Comparison of ENCODE assay signal across 9 mouse cellular contexts in genomic region chr2:172996207-172996606, GRCm38 (mm10). TPM values are rescaled to one million over a fixed set of nuclear protein-coding genes. Genes with fewer than 3 reads are reported as not detected.
DNase-seq lines count a peak whose midpoint lies in the region; ATAC-seq lines count a peak whose summit lies in the region.
"Had no signal": no experiment of that assay in that cellular context is flagged by ENCODE, and none has a peak within 500 bp of the region (broad histone marks: within the 10 kb centered on the region; RNA-seq: fewer than 3 reads in every experiment).

No protein-coding gene starts in this region.

- H3K27ac ChIP-seq in hindbrain, embryonic 14.5 days: no peak overlapping the region
- H3K27ac ChIP-seq in hindbrain, embryonic 13.5 days: no peak overlapping the region

- intact Hi-C loops in left cerebral cortex, postnatal 4 days (cut with DNase I): loop anchor here (5.0 kb wide), 1 partner anchor 519 kb away; no protein-coding TSS in a partner anchor

- no peaks in the 10 kb centered on the region for H3K9me3 ChIP-seq in hindbrain, embryonic 14.5 days (ENCODE audit: control insufficient read depth, low read length)
- no peaks in the 10 kb centered on the region for H3K9me3 ChIP-seq in hindbrain, embryonic 13.5 days

- no peak for ATAC-seq in hindbrain, embryonic 14.5 days (ENCODE audit: low FRiP score)
- no peak for ATAC-seq in hindbrain, embryonic 13.5 days (ENCODE audit: low FRiP score)

- no peak overlapping the region for H3K4me3 ChIP-seq in hindbrain, embryonic 14.5 days (replicated peaks; ENCODE audit: low read length)
- H3K4me3 ChIP-seq in hindbrain, embryonic 13.5 days: no peak overlapping the region
- H3K4me3 ChIP-seq: myocyte had no signal

- peak; percentile 86 for DNase-seq in hindbrain, embryonic 14.5 days (ENCODE audit: low spot score)
- DNase-seq in MN1 (ENCODE audit: low spot score): peak; percentile 80
- DNase-seq in embryo, embryonic 10 days (ENCODE audit: low spot score): peak; percentile 85
- peak; percentile 83 for DNase-seq in heart, postnatal 4 days
- peak; percentile 84 for DNase-seq in left cerebral cortex, postnatal 4 days
- DNase-seq in right cerebral cortex, adult 18-20 months: peak; percentile 76
- DNase-seq in urinary bladder, postnatal 25 days (ENCODE audit: low spot score): peak; percentile 63

- H3K36me3 ChIP-seq in hindbrain, embryonic 14.5 days (replicated peaks; ENCODE audit: control insufficient read depth, insufficient read depth): no peaks in the 10 kb centered on the region
- no peaks in the 10 kb centered on the region for H3K36me3 ChIP-seq in hindbrain, embryonic 13.5 days

- peaks cover 8% of the 10 kb centered on the region for H3K4me1 ChIP-seq in hindbrain, embryonic 14.5 days (replicated peaks; ENCODE audit: control insufficient read depth, insufficient read depth, low read length)
- H3K4me1 ChIP-seq in hindbrain, embryonic 13.5 days (replicated peaks): peaks cover 7% of the 10 kb centered on the region

- H3K27me3 ChIP-seq in hindbrain, embryonic 14.5 days (ENCODE audit: control insufficient read depth, insufficient read depth, low read length): no peaks in the 10 kb centered on the region
- 0 out of 2 replicates have a peak, but pooled peaks cover 5% of the 10 kb centered on the region for H3K27me3 ChIP-seq in hindbrain, embryonic 13.5 days

- 20% methylated on average over 4 of the region's 4 CpGs for WGBS in hindbrain, embryonic 14.5 days
- WGBS in hindbrain, embryonic 13.5 days: 22% methylated on average over 4 of the region's 4 CpGs

- no peak overlapping the region for H3K9ac ChIP-seq in hindbrain, embryonic 14.5 days
- H3K9ac ChIP-seq in hindbrain, embryonic 13.5 days: no peak overlapping the region

- H3K4me2 ChIP-seq in hindbrain, embryonic 14.5 days (replicated peaks): no peak overlapping the region
- H3K4me2 ChIP-seq in hindbrain, embryonic 13.5 days: no peak overlapping the region

RNA-seq across cellular contexts. Expression of gene Rae1, which starts 3.7 kb away (rescaled TPM):
- 111 and 117 TPM in 2 replicates for polyA plus RNA-seq in hindbrain, embryonic 14.5 days (2014; fragmentation: Nextera tagmentation; extraction: Ambion mirVana)
- 118 and 120 TPM in 2 replicates for polyA plus RNA-seq in hindbrain, embryonic 13.5 days (2015; fragmentation: Nextera tagmentation; extraction: Ambion mirVana)
- total RNA-seq in heart, postnatal 4 days (2021): 10 to 100 TPM; 55.9 to 60.3 TPM
- 10 to 100 TPM; 85.7 to 98.0 TPM for total RNA-seq in left cerebral cortex, postnatal 4 days (2021)

RNA-seq across cellular contexts. Expression of gene Spo11, which starts 18.7 kb away (rescaled TPM):
- polyA plus RNA-seq in hindbrain, embryonic 14.5 days (2014; fragmentation: Nextera tagmentation; extraction: Ambion mirVana): 0.95 and 1.0 TPM in 2 replicates
- 0.79 and 0.87 TPM in 2 replicates for polyA plus RNA-seq in hindbrain, embryonic 13.5 days (2015; fragmentation: Nextera tagmentation; extraction: Ambion mirVana)
- total RNA-seq in heart, postnatal 4 days (2021): not detected
- under 1 TPM; 0.44 to 0.74 TPM for total RNA-seq in left cerebral cortex, postnatal 4 days (2021)
- polyA plus RNA-seq: myocyte had no signal

RNA-seq across cellular contexts. Expression of gene Rbm38, which starts 24.1 kb away (rescaled TPM):
- polyA plus RNA-seq in hindbrain, embryonic 14.5 days (2014; fragmentation: Nextera tagmentation; extraction: Ambion mirVana): 13.3 and 16.4 TPM in 2 replicates
- polyA plus RNA-seq in hindbrain, embryonic 13.5 days (2015; fragmentation: Nextera tagmentation; extraction: Ambion mirVana): 20.6 and 22.1 TPM in 2 replicates
- total RNA-seq in heart, postnatal 4 days (2021): 100 to 1,000 TPM; 112 to 126 TPM
- total RNA-seq in left cerebral cortex, postnatal 4 days (2021): 1 to 10 TPM; 7.5 to 8.1 TPM

RNA-seq across cellular contexts. Expression of gene Bmp7, which starts 56.1 kb away (rescaled TPM):
- polyA plus RNA-seq in hindbrain, embryonic 14.5 days (2014; fragmentation: Nextera tagmentation; extraction: Ambion mirVana): 16.7 and 18.4 TPM in 2 replicates
- 12.4 and 12.5 TPM in 2 replicates for polyA plus RNA-seq in hindbrain, embryonic 13.5 days (2015; fragmentation: Nextera tagmentation; extraction: Ambion mirVana)
- total RNA-seq in heart, postnatal 4 days (2021): 10 to 100 TPM; 16.1 to 20.1 TPM
- 10 to 100 TPM; 13.0 to 14.5 TPM for total RNA-seq in left cerebral cortex, postnatal 4 days (2021)
- polyA plus RNA-seq: myocyte had no signal

Comparison
In these comparisons a context has a peak if more than half of its experiments do, and no peak if none do; other contexts are left out.
1. RNA of gene Rbm38, which starts 24.1 kb away (total RNA-seq): 112 to 126 TPM in heart, postnatal 4 days; 7.5 to 8.1 TPM in left cerebral cortex, postnatal 4 days; every median in the first group is over 10 times any median in the second.
2. Peak in every context shown above with its lines, with median percentiles within 50 percentile points of each other: DNase-seq.